Mouse (Mus musculus): Measurements from ENCODE around the gene Asf1b.
A peak's percentile ranks its signal among the peaks of the same experiment; 100 is the strongest.
"Not testable (repeated sequence)": the region's sequence is repeated elsewhere in the genome, so short reads cannot be mapped to it uniquely, and the experiment has no call there.

Asf1b gene

DNA sequence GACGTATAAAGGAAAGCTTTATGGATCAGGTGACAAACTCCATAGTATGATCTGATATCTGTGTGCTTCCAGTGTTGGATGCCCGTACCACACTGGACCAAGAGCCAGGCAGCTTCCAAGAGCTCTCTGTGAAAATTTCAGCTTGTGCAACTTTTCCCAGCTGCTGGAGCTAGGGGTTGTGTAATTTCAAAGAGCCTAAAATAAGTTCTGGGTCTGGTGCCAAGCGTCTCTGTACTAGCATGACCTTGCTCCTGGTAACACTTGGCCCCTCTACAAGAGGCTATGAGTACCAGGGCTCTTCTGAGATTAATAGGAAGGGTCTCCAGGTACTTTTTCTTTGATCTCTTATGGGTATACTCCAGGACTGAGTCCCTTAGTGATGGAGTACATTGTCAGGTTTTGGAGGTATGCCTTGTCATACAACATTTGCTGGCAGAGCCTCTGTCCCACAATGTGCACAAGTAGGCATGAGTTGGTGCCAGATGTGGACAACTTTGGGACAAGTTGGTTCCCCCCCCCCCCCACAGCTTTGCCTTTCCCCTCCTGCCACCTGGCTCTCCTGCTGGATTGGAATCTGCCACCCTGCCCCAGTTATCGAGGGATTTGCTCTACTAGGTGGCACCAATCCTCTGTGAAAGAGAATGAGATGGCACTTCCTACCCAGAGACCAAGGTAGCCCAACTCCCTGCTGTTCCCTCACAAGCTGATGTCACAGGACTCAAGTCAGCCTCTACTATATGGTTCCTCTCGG lies 8.9 kb downstream of the Asf1b start:
- DNase-seq (ENCODE audit: inconsistent ontology term) = no peak

DNA sequence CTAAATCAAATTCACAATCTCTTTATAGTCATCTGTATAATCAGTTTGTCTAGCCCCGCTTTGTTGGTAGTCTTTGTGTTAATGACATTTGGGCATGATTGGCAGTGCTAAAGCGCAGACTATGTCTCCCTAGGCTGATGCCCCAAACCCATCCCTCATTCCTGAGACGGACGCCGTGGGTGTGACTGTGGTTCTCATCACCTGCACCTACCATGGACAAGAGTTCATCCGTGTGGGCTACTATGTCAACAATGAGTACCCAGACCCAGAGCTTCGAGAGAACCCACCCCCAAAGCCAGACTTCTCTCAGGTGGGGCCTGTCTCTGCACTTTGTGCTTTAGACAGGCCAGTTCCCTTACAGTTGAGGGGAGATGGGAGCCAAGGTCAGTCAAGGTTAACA lies 12.4 kb downstream of the Asf1b start:
- no peak for DNase-seq (ENCODE audit: inconsistent ontology term)

DNA sequence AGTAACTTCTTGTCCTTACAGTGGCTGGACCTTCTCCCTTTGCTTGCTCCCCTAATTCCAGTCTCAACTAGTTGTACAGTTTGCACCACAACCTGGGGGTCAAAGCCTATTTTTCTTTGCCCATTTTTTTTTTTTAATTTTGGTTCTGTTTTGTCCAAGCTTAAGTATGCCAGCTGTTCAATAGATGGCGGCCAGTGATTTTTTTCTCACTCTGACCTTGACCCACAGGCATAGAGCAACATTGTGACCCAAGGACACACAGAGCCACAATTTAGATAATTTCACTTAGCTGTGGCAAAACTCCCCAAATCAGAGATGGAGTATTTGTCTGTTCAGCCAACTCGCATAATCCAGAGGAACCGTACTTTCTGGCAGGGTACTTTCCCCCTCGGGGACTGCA lies 15.8 kb downstream of the Asf1b start:
- DNase-seq (ENCODE audit: inconsistent ontology term) = no peak

DNA sequence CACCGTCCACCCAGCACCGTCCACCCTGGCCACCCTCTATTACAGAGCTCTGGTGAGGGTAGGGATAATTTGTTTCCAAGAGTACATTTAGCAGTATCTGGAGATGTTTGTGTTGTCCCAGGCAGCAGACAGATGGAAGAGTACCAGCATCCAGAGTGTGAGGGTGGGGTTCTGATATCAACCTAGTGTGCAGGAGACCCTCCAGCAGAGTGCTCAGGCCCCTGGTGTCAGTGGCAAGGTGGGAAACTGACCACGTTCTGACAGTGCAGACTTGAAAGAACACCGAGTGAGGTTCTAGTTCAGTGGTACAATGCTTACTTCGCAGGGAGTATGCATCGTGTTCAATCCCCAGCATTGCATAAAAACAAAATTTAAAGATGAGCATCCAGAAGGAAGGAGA lies 16.4 kb downstream of the Asf1b start:
- DNase-seq (ENCODE audit: inconsistent ontology term) = no peak

DNA sequence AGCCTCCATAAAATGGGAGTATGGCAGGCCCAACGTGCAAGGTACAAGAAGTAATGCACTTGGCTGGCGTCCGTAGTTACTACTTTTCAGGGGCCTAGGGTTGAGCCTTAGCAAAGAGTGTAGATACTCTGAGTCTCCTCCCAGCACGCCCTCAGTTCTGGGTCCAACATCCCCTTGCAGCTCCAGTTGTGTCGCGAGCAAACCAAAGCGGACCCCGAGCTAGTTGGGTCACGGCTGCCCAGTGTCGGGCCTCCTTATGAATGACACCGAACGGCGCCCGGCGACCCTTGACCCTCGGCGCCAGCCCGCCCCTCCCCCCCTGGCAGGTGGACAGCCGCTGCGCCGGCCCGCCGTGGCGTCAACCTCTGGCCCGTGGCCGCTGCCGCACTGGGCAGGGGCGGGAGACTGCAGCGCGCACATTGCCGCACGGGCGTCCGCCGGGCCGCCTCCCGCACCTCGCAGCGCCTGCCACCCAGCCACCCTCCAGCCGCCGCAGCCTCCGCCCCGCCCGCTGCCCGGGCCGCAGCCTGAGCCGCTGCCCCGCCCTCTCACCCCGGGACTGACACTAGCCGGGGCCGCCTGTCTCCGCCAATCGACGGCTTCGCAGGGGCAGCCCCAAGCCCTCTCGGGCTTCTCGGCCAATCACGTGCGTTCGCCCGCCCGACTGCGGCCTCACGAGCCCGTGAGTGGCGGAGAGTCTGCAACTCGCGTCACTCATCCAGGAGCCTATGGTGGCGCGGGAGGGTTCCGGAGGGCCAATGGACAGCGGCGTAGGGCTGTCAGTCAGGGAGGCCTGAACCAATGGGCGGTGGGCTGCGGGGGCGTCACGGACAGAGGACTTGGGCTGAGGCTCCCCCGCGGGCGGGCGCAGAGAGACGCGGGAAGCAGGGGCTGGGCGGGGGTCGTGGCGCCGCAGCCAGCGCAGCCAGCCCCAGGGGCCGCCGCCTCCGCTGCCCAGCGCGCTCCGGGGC lies 17.1 kb downstream of the Asf1b start, which contains the start of gene Prkaca:
Gene Prkaca, plus strand, starts transcription at position 844 of the 971 bp plus-strand sequence.
- peak; percentile 99 for DNase-seq (ENCODE audit: inconsistent ontology term)

DNA sequence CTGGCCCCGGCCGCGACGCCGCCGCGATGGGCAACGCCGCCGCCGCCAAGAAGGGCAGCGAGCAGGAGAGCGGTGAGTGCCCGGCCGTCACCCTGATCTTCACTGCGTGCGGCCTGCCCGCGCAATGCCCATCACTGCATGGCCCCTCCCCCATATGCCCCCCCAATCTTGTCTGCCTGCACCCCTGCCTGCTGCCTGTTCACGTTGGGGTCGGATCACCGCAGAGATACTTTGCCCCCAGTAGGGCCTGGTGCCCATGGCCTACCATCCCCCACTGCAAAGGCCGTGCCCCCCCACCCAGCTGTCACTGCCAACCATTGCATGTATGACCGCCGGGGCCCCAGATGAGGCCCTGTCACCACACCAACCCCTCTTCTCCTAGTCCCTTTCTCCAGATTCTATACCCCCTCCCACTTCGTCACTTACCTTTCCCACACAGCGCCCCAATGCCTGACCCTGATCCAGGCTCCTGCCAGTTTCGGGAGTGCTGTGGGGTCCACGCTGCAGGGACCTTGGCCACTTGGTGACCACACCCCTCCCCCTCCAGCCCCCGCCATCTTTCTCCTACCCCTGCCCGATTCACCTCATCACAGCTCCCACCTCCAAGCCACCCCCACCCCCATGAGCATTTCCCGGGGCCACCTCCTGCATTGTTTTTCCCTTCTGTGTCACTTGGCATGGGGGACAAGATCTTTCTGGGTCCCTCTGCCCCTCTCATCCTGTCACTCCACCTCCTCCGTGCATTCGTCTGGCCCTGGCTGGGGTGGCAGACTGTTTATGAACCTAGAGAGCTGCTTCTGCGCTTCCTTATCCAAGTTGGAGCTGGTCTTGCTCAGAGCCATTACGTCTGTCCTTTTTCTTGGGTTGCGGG lies 18.1 kb downstream of the Asf1b start:
- peak; percentile 36 for DNase-seq (ENCODE audit: inconsistent ontology term)

DNA sequence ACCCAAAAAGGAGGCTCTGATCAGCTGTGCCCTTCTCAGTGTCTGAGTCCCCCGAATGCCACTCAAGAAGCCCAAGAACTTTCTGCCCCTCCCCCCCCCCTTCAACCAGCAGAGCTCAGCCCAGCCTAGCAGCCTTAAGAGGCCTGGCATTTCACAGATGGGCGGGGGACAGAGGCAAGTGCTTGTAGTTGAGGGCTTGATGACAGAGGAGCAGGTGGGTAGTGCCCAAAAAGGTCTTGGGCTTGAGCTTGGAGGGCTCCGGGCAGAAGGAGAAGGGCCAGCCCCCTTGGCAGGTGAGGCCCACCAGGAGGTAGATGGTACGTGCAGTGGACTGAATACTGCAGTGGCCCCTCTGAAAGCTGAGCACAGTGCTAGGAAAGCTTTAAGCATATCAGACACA lies 19.2 kb downstream of the Asf1b start:
- no peak for DNase-seq (ENCODE audit: inconsistent ontology term)

DNA sequence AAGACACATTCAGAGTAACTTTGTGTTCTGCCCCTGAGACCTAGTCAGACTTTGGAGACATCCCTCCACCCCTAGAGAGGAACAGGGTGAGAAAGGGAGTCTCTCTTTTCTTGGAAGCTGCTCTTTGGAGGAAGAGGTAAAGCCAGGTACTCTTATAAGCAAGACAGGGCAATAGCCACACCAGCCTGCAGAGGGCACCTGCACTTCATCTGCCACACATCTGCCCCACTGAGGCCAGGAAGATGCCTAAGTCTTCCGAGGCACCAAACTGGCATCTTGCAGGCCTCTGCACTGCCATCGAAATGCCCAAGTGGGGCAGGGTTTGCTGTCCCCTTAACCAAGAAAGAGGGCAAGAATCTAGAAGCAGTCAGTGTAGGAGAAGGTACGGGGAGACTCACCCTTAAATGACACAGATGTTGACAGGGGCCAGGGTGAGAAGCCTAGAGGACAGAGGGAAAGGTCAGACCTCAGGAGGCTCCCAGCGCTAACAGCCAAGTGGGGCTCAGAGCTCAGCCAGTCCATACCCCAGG lies 20.9 kb downstream of the Asf1b start:
- no peak for DNase-seq (ENCODE audit: inconsistent ontology term)

DNA sequence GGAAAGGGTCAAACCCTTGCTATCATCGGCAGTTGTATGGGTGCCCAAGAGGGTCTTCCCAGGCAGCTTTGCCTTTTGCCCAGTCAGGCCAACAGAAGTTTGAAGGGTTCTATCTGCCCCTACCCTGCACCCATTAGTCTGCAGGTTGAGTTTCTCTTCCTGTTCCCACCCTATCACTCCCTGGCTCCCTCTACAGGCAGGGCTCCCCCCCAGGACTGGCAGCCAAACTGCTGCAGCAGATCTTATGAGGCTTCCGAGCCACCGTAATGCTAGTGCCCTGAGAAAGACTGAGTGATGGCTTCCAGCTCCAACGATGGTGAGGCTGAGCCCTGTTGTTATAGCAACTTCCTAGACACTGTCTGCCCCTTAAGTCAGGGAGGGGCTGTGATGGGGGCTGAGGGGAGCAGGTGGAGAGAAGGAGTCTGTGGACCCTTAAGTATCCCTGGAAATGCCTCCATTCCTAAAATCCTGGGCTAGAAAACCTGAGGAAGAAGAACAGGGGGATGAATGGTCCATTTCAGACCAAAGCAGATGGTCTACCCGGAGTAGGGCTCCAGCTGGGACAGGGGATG lies 21.6 kb downstream of the Asf1b start:
- DNase-seq (ENCODE audit: inconsistent ontology term) = no peak

DNA sequence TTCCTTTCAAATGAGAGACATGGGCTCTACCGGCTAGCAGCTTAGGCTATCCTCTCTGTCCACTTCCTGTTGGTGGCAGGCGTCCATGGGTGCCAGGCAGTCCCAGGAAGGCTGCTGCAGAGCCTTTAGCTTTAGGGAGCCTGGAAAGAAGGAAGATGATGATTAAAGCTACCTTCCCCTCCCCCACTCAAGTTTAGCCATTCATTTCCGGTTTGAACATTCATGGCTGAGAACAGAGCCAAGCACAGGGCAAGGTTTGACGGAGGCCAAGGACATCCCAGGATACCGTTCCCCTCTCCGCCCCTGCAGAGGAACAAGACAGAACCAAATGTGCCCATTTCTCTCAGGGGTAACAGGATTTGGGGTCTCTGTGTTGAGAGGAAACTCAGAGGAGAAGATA lies 22.3 kb downstream of the Asf1b start:
- no peak for DNase-seq (ENCODE audit: inconsistent ontology term)

DNA sequence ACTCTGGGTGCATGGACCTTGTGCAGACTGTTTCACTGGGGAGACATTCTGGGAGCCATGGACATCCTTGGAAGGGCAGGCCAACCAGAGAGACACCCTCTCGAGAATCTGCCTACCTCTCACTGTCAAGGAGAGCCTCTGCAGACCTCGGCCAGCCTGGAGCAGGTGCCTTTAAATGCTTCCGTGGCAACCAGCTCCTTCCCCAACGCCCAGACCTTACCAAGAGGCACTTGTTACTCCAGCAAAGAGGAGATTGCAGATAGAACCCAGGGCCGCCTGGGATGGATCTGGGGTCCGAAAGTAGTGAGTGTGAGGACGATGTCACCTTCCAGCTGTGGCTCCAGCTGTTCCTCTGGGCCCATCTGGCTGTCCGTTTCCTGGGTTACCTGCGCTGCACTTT lies 22.9 kb downstream of the Asf1b start:
- DNase-seq (ENCODE audit: inconsistent ontology term) = no peak

DNA sequence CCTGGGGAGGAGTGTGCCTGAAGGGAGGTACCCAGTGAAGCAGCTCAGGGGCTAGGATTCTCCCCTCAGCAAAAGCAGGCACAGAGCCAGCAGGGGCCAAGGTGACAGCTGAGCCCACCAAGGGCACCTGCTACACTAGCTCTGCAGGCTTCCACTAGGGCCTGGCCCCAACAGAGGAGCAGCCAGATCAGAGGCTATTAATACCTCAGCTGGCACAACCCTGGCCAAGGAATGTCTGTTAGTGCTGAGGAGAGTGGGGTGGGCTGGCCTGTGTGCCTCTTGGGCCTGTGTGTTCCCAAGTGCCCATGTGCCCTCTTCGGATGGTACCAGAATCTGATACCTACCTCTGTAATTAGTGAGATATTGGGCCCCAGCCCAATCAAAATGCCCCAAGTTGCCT lies 24.9 kb downstream of the Asf1b start:
- DNase-seq (ENCODE audit: inconsistent ontology term) = no peak

DNA sequence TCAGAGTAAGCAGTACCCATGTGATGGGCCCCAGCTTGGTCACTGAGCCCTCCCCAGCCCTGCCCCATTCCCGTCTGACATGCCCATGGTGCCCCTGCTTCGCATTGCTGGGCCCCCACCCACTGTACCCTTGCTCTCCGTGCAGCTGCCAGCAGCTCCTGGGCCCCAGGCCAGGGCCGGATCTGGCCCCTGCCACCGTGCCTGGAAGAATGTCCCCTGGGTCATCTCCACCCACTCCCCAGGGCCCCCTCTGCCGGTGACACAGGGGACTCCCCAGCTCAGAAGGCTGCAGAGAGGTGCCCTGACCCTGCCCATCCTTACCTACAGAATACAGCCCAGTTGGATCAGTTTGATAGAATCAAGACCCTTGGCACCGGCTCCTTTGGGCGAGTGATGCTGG lies 25.5 kb downstream of the Asf1b start:
- DNase-seq (ENCODE audit: inconsistent ontology term) = no peak

DNA sequence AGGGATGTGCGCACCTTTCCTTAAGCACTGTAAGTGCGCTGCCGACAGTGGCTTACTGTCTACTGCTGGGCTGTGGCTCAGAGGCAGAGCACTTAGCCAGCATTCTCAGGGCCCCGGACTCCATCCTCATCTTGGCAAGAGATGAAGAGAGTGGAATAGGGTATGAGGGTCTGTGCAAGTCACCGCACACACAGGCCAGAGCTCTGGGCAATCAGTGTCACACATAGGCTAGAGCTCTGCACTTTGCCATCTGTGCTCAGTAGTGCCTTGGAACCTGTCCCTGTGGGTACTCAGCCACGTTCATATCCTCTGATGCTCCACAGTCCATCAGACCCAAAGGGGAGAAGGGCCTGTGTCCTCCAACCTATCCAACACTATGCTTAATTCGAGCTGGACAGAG lies 26.2 kb downstream of the Asf1b start:
- no peak for DNase-seq (ENCODE audit: inconsistent ontology term)

DNA sequence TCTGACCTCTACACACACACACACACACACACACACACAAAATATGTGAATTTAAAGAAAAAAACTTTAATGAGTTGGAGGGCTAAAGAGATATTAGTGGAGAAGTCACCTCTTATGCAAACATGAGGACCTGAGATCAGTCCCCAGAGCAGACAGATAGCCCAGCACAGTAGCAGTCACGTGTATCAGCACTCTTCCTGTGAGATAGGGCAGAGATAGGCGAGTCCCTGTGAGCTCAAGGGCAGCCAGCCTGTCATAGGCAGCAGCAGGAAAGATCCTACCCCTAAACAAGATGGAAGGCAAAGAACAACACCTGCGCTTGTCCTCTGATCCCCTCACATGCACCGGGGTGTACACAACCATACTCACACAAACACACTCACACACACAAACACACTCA lies 27.1 kb downstream of the Asf1b start:
- DNase-seq (ENCODE audit: inconsistent ontology term) = no peak

DNA sequence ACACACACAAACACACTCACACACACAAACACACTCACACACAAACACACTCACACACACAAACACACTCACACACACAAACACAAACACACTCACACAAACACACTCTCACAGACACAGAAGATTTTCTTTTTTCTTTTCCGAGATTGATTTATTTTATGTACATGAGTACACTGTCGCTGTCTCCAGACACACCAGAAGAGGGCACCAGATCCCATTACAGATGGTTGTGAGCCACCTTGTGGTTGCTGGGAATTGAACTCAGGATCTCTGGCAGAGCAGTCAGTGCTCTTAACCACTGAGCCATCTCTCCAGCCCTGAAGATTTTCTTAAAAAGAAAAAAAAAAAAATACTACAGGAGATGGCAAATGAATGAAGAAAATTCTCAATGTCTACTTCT lies 27.9 kb downstream of the Asf1b start:
- DNase-seq (ENCODE audit: inconsistent ontology term) = not testable (repeated sequence)

DNA sequence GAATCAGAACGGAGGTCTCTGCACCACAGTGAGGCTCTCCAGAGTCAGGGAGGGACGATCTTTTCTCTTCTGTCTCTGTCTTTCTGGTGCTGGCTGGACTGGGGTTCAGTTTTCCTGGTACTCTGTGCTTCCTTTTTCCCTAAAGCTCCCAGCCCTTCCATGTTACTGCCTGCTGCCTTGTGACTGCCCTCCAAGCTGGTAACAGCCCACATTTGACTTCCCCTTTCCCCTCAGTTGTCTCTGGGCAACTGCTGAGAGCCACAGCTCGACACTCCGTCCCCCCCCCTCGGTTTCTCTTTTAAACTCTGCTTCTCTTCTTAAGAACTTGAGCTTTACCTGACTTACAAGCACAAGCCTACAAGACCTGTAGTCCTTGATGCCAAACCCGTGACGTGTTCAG lies 33.9 kb downstream of the Asf1b start:
- DNase-seq (ENCODE audit: inconsistent ontology term) = no peak

DNA sequence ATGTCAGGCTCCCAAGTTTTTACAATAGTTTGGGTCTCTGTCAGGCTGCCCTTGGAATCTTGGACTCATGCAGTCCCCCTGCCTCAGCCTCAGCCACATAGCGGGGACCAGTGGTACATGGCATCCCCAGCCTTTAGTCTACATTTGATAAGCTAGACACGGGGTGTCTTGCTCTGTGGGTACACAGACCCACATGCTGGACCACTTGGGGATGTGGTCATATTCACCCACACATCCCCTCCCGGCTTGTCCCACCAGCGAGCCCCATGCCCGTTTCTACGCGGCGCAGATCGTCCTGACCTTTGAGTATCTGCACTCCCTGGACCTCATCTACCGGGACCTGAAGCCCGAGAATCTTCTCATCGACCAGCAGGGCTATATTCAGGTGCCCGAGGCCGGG lies 34.9 kb downstream of the Asf1b start:
- no peak for DNase-seq (ENCODE audit: inconsistent ontology term)

DNA sequence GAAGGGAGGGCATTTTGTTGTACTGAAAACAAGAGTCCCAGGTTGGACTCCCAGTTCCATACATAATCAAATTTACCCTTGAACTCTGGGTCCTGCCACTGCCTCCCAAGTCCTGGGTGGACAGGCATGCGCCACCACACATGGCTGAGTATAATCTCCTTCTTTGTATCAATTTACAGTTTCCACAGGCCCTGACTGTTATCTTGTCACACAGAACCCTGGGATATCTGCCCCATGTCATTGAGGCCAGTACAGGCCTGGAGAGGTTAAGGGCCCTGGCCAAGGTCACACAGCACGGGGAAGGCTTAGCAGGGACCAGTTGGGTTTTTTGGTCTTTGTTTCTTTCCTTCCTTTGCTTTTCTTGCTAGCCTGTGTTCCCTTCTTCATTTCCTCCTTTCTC lies 37.2 kb downstream of the Asf1b start:
- no peak for DNase-seq (ENCODE audit: inconsistent ontology term)

DNA sequence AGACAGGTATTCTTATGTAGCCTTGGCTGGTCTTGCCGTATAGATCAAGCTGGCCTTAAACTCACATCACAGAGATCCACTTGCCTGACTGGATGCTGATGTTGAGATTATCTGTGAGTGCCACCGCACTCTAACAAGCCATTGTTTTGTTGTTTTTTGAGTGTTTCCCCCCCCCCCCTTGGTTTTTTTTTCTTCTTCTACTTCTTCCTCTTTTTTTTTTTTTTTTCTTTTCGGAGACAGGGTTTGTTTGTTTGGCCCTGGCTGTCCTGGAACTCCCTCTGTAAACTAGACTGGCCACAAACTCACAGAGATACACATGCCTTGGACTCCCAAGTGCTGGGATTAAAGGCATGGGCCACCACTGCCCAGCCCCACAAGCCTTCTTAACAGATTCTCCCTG lies 38.7 kb downstream of the Asf1b start:
- no peak for DNase-seq (ENCODE audit: inconsistent ontology term)

DNA sequence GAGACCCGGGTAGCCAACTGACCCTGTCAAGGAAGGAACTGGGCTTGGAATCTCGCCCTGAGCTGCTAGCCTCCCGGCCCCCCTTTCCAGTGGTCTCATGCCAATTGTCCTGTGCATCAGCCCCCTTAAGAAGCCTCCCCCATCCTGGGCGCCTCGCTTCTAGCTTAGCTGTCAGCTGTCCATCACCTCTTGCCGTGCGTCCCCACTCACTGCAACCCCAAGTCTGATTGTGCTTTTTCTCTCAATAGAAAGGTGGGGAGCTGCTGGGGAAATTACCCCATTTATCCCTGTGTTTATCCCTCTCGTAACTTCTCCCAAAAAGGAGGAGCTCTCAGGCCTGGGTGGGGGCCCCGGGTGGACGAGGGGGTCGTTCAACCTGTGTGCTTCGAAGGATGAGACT lies 40.7 kb downstream of the Asf1b start:
- DNase-seq (ENCODE audit: inconsistent ontology term) = no peak
